Mouse (Mus musculus) cerebellum, adult 2 months (tissue): ENCODE measurements at regions not wholly inside any gene's neighbourhood (a gene's known extent, or its start where the extent isn't known, plus 50 kb on each side); places are given as distances from the start of the nearest gene placed in this dataset.

Experiments
- DNase-seq, 2 experiments: peaks; one replicate each; pipeline ENCODE4 v3.0.0; 2021
- H3K27ac ChIP-seq: fragments of 200-500 bp; 2 replicates; pipeline ENCODE4 v1.5.1; 2012; ENCODE audit warnings: low read length, control low read depth, inconsistent platforms; ENCODE audit not compliant: insufficient read depth
- H3K27me3 ChIP-seq: fragments of 200-500 bp; 2 replicates; pipeline ENCODE4 v1.6.1; 2012; ENCODE audit warnings: inconsistent platforms, mild to moderate bottlenecking, low read length, moderate library complexity; ENCODE audit not compliant: control insufficient read depth, insufficient read depth
- H3K4me1 ChIP-seq: fragments of 200-500 bp; 2 replicates; pipeline ENCODE4 v1.6.1; 2011; ENCODE audit warnings: low read length; ENCODE audit not compliant: control insufficient read depth, insufficient read depth
- H3K4me3 ChIP-seq: fragments of 200-500 bp; replicated peaks from 2 replicates; pipeline ENCODE3; 2011; ENCODE audit warnings: mild to moderate bottlenecking, low read depth, low read length, control low read depth; ENCODE audit not compliant: insufficient read depth
- CTCF ChIP-seq: fragments of 200-500 bp; IDR thresholded peaks from 2 replicates; pipeline ENCODE4 v1.5.1; 2011; ENCODE audit warnings: low read depth, mild to moderate bottlenecking, control low read depth, low read length, moderate library complexity, borderline replicate concordance; ENCODE audit not compliant: insufficient read depth
- POLR2A ChIP-seq: fragments of 200-500 bp; IDR thresholded peaks from 2 replicates; pipeline ENCODE4 v1.6.1; 2011; ENCODE audit warnings: low read length, control low read depth, borderline replicate concordance; ENCODE audit not compliant: insufficient read depth
- WGBS: fragments of 180-500 bp; shearing (Covaris S2); methylation state at CpG from one replicate; pipeline ENCODE4 v1.1.7; 2018; 5-methylcytosine and 5-hydroxymethylcytosine counted together

- no peak overlapping the region for H3K27ac ChIP-seq
- H3K4me3 ChIP-seq, result no peak overlapping the region
- no peaks in the 10 kb centered on the region for H3K27me3 ChIP-seq
- 96% methylated on average over 1 of the region's 1 CpGs for WGBS
- TF ChIP-seq CTCF, result no peak
- TF ChIP-seq POLR2A, result no peak
- no peak for DNase-seq
- no peaks in the 10 kb centered on the region for H3K4me1 ChIP-seq
Observed at GRCm38 (mm10) chr14:100437552-100437951, 153.1 kb upstream of the Klf12 start.

GRCm38 (mm10) chr14:100429662-100430061 is 145.2 kb upstream of the Klf12 start:
- Histone ChIP-seq H3K4me3 (no peak overlapping the region), H3K4me1 (no peaks in the 10 kb centered on the region), H3K27ac (no peak overlapping the region), H3K27me3 (no peaks in the 10 kb centered on the region)
- 26% methylated on average over 4 of the region's 4 CpGs for WGBS
- TF ChIP-seq POLR2A, result no peak
- no peak for TF ChIP-seq CTCF
- peak; percentile 10 to 36 for DNase-seq

GRCm38 (mm10) chr14:100426399-100426798 is 141.9 kb upstream of the Klf12 start:
- no peak for TF ChIP-seq POLR2A
- TF ChIP-seq CTCF, result no peak
- Histone ChIP-seq H3K4me1 (no peaks in the 10 kb centered on the region), H3K27me3 (no peaks in the 10 kb centered on the region), H3K4me3 (no peak overlapping the region), H3K27ac (no peak overlapping the region)
- no peak for DNase-seq
- WGBS, result 96% methylated on average over 7 of the region's 7 CpGs

GRCm38 (mm10) chr14:100423790-100424189 is 139.3 kb upstream of the Klf12 start:
- no peak overlapping the region for H3K27ac ChIP-seq
- H3K27me3 ChIP-seq, result no peaks in the 10 kb centered on the region
- no peak for TF ChIP-seq CTCF
- no peak for DNase-seq
- H3K4me3 ChIP-seq, result no peak overlapping the region
- H3K4me1 ChIP-seq, result no peaks in the 10 kb centered on the region
- WGBS, result 26% methylated on average over 4 of the region's 4 CpGs

- 91% methylated on average over 4 of the region's 4 CpGs for WGBS
- no peaks in the 10 kb centered on the region for H3K4me1 ChIP-seq
- no peak for DNase-seq
- H3K27ac ChIP-seq, result no peak overlapping the region
- H3K4me3 ChIP-seq, result no peak overlapping the region
- no peak for TF ChIP-seq POLR2A
- no peak for TF ChIP-seq CTCF
- no peaks in the 10 kb centered on the region for H3K27me3 ChIP-seq
Observed at GRCm38 (mm10) chr14:100421666-100422065, 137.2 kb upstream of the Klf12 start.

GRCm38 (mm10) chr14:100415099-100415498 is 130.6 kb upstream of the Klf12 start:
- no peaks in the 10 kb centered on the region for H3K4me1 ChIP-seq
- no peak for DNase-seq
- H3K4me3 ChIP-seq, result no peak overlapping the region
- no peaks in the 10 kb centered on the region for H3K27me3 ChIP-seq
- H3K27ac ChIP-seq, result no peak overlapping the region
- whole genome bisulfite sequencing, result 74% methylated on average over 4 of the region's 4 CpGs
- no peak for TF ChIP-seq POLR2A
- TF ChIP-seq CTCF, result no peak

- no peaks in the 10 kb centered on the region for H3K27me3 ChIP-seq
- no peak overlapping the region for H3K4me3 ChIP-seq
- 87% methylated on average over 1 of the region's 1 CpGs for WGBS
- TF ChIP-seq CTCF (no peak), POLR2A (no peak)
- H3K4me1 ChIP-seq, result no peaks in the 10 kb centered on the region
- no peak overlapping the region for H3K27ac ChIP-seq
- DNase-seq, result no peak
Observed at GRCm38 (mm10) chr14:100412211-100412610, 127.7 kb upstream of the Klf12 start.

GRCm38 (mm10) chr14:100397191-100397590 is 112.7 kb upstream of the Klf12 start:
- H3K4me3 ChIP-seq, result no peak overlapping the region
- no peaks in the 10 kb centered on the region for H3K4me1 ChIP-seq
- DNase-seq, result no peak
- no peak for TF ChIP-seq POLR2A
- no peak for TF ChIP-seq CTCF
- no peaks in the 10 kb centered on the region; the same call in 1 of the 2 replicates for H3K27me3 ChIP-seq
- H3K27ac ChIP-seq, result no peak overlapping the region
- WGBS, result 94% methylated on average over 5 of the region's 5 CpGs
